Mouse (Mus musculus): ENCODE data around the gene Necap1. TPM values are rescaled to one million over a fixed set of nuclear protein-coding genes. Genes with fewer than 3 reads are reported as not detected.

The Necap1 gene
- polyA plus RNA-seq (2015; fragmentation: Illumina TruSeq; extraction: RNeasy Lipid Tissue Mini Kit (QIAGEN cat#74804); ENCODE audit: low read depth, low replicate concordance), result 194 TPM

GRCm38 (mm10) chr6:122873871-122874719, at the start of gene Necap1:
Gene Necap1, plus strand, starts transcription at chr6:122874474.

GRCm38 (mm10) chr6:122855955-122856354, 18.3 kb upstream of the Necap1 start, which contains the start of gene C3ar1:
Gene C3ar1, minus strand, starts transcription at chr6:122856161.

GRCm38 (mm10) chr6:122921451-122921850, 47.2 kb downstream of the Necap1 start, which contains the start of gene Clec4a1:
Gene Clec4a1, plus strand, starts transcription at chr6:122921848.

Other genes with a start within 250 kb of the Necap1 start
- gene Dppa3, start 248.1 kb upstream of the Necap1 start, polyA plus RNA-seq (2015; fragmentation: Illumina TruSeq; extraction: RNeasy Lipid Tissue Mini Kit (QIAGEN cat#74804); ENCODE audit: low read depth, low replicate concordance), result not detected
- not detected for gene Nanog, start 167.0 kb upstream of the Necap1 start, polyA plus RNA-seq (2015; fragmentation: Illumina TruSeq; extraction: RNeasy Lipid Tissue Mini Kit (QIAGEN cat#74804); ENCODE audit: low read depth, low replicate concordance)
- 88.9 TPM for gene Slc2a3, start 72.8 kb upstream of the Necap1 start, polyA plus RNA-seq (2015; fragmentation: Illumina TruSeq; extraction: RNeasy Lipid Tissue Mini Kit (QIAGEN cat#74804); ENCODE audit: low read depth, low replicate concordance)
- gene Foxj2, start 54.6 kb upstream of the Necap1 start, polyA plus RNA-seq (2015; fragmentation: Illumina TruSeq; extraction: RNeasy Lipid Tissue Mini Kit (QIAGEN cat#74804); ENCODE audit: low read depth, low replicate concordance), result 14.9 TPM
- gene C3ar1, start 18.3 kb upstream of the Necap1 start, polyA plus RNA-seq (2015; fragmentation: Illumina TruSeq; extraction: RNeasy Lipid Tissue Mini Kit (QIAGEN cat#74804); ENCODE audit: low read depth, low replicate concordance), result 1.0 TPM
- gene Clec4a1, start 47.4 kb downstream of the Necap1 start, polyA plus RNA-seq (2015; fragmentation: Illumina TruSeq; extraction: RNeasy Lipid Tissue Mini Kit (QIAGEN cat#74804); ENCODE audit: low read depth, low replicate concordance), result 0.39 TPM
- gene Clec4a3, start 78.0 kb downstream of the Necap1 start, polyA plus RNA-seq (2015; fragmentation: Illumina TruSeq; extraction: RNeasy Lipid Tissue Mini Kit (QIAGEN cat#74804); ENCODE audit: low read depth, low replicate concordance), result 1.9 TPM
- not detected for gene Clec4a4, start 115.9 kb downstream of the Necap1 start, polyA plus RNA-seq (2015; fragmentation: Illumina TruSeq; extraction: RNeasy Lipid Tissue Mini Kit (QIAGEN cat#74804); ENCODE audit: low read depth, low replicate concordance)
- gene Clec4b1, start 175.5 kb downstream of the Necap1 start, polyA plus RNA-seq (2015; fragmentation: Illumina TruSeq; extraction: RNeasy Lipid Tissue Mini Kit (QIAGEN cat#74804); ENCODE audit: low read depth, low replicate concordance), result not detected
- gene Clec4a2, start 232.0 kb downstream of the Necap1 start, polyA plus RNA-seq (2015; fragmentation: Illumina TruSeq; extraction: RNeasy Lipid Tissue Mini Kit (QIAGEN cat#74804); ENCODE audit: low read depth, low replicate concordance), result 2.7 TPM

Data from brain, adult 10 weeks (tissue).